Mouse (Mus musculus): Measurements from ENCODE around the gene Spryd3.

GRCm38 (mm10) chr15:102079221-102079620 is 56.8 kb downstream of the Spryd3 start:
- TF ChIP-seq POLR2A (IDR thresholded peaks at IDR 0.05; ENCODE audit: insufficient read depth, low read depth, low read length) (no peak), CTCF (IDR thresholded peaks at IDR 0.05; ENCODE audit: insufficient read depth, low read depth, low read length) (no peak)

Measured in olfactory bulb, adult 2 months (tissue).